In genomic region chr19:42727424-42727823, GRCm38 (mm10) we compare ENCODE assay signal across 20 mouse cellular contexts. TPM values are rescaled to one million over a fixed set of nuclear protein-coding genes. Genes with fewer than 3 reads are reported as not detected.
DNase-seq lines count a peak whose midpoint lies in the region; ATAC-seq and TF ChIP-seq lines count a peak whose summit lies in the region.
"Had no signal": no experiment of that assay in that cellular context is flagged by ENCODE, and none has a peak within 500 bp of the region (broad histone marks: within the 10 kb centered on the region; RNA-seq: fewer than 3 reads in every experiment).

No protein-coding gene starts in this region.

- no peaks in the 10 kb centered on the region for H3K27me3 ChIP-seq in cerebellum, adult 2 months (ENCODE audit: control insufficient read depth, insufficient read depth, low read length)
- H3K27me3 ChIP-seq in thymus, adult 2 months (ENCODE audit: control insufficient read depth, insufficient read depth, low read length), result no peaks in the 10 kb centered on the region
- H3K27me3 ChIP-seq: embryonic facial prominence, embryonic 12.5 days; forebrain, embryonic 15.5 days; hindbrain, embryonic 13.5 days; Patski had no signal

- TF ChIP-seq POLR2A in cerebellum, adult 2 months (IDR thresholded peaks at IDR 0.05; ENCODE audit: borderline replicate concordance, insufficient read depth, low read length), result no peak
- no peak for TF ChIP-seq POLR2A in thymus, adult 2 months (IDR thresholded peaks at IDR 0.05; ENCODE audit: control insufficient read depth, extremely low read depth, insufficient read depth, low read length, poor library complexity)

- DNase-seq in cerebellum, adult 2 months, result peak; percentile 31 to 51
- no peak for DNase-seq in cerebellum, postnatal 4 days (ENCODE audit: low spot score in 2 of 2)
- DNase-seq in thymus, postnatal 0 days (ENCODE audit: low spot score), result peak; percentile 8
- no peak for DNase-seq in thymus, adult 2 months
- DNase-seq in thymus, postnatal 4 days, result peak; percentile 22
- DNase-seq in lung, postnatal 14 days, result no peak
- DNase-seq: adrenal gland, adult 2 months; adrenal gland, postnatal 25 days; gastrocnemius, postnatal 36 days; heart, adult 18-20 months; heart, postnatal 10 days had no signal

- H3K4me3 ChIP-seq in cerebellum, adult 2 months (replicated peaks; ENCODE audit: insufficient read depth, low read depth, low read length), result no peak overlapping the region
- no peak overlapping the region for H3K4me3 ChIP-seq in thymus, adult 2 months (ENCODE audit: control insufficient read depth, insufficient read depth, low read length)
- H3K4me3 ChIP-seq: embryonic facial prominence, embryonic 12.5 days; forebrain, embryonic 15.5 days; heart, embryonic 10.5 days; hindbrain, embryonic 13.5 days had no signal

- TF ChIP-seq CTCF in cerebellum, adult 2 months (IDR thresholded peaks at IDR 0.05; ENCODE audit: borderline replicate concordance, insufficient read depth, low read depth, low read length), result no peak
- TF ChIP-seq CTCF in thymus, adult 2 months (IDR thresholded peaks at IDR 0.05; ENCODE audit: borderline replicate concordance, control insufficient read depth, extremely low read depth, insufficient read depth, low read length, poor library complexity), result no peak

- H3K4me1 ChIP-seq in cerebellum, adult 2 months (ENCODE audit: control insufficient read depth, insufficient read depth, low read length), result peaks cover 24% of the 10 kb centered on the region
- peaks cover 16% of the 10 kb centered on the region for H3K4me1 ChIP-seq in thymus, adult 2 months (replicated peaks; ENCODE audit: control insufficient read depth, insufficient read depth, low read length)

- peak overlapping the region; percentile 46 for H3K27ac ChIP-seq in cerebellum, adult 2 months (ENCODE audit: insufficient read depth, low read length)
- no peak overlapping the region for H3K27ac ChIP-seq in thymus, adult 2 months (ENCODE audit: control insufficient read depth, insufficient read depth, low read length)
- H3K27ac ChIP-seq: embryonic facial prominence, embryonic 12.5 days; forebrain, embryonic 15.5 days; heart, embryonic 10.5 days; hindbrain, embryonic 13.5 days; hindbrain, postnatal 0 days had no signal

- no peaks in the 10 kb centered on the region for H3K36me3 ChIP-seq in thymus, adult 2 months (ENCODE audit: control insufficient read depth, insufficient read depth, low read length)
- H3K36me3 ChIP-seq: embryonic facial prominence, embryonic 12.5 days; forebrain, embryonic 15.5 days; heart, embryonic 10.5 days; hindbrain, embryonic 13.5 days had no signal

- WGBS in cerebellum, adult 2 months, result 63% methylated on average over 4 of the region's 4 CpGs
- 35% methylated on average over 4 of the region's 4 CpGs for WGBS in thymus, adult 2 months

- peak; percentile 30; the same call in 1 of the 2 replicates for ATAC-seq in common myeloid progenitor, adult 5-6 weeks (replicated peaks; ENCODE audit: low read depth, poor library complexity, severe bottlenecking)
- ATAC-seq: forebrain, embryonic 15.5 days; Patski had no signal

RNA-seq across cellular contexts. Expression of gene Pyroxd2, which starts 25.2 kb away (rescaled TPM):
- polyA plus RNA-seq in cerebellum, adult 2 months (2012; rRNA removed), result 2.4 and 3.1 TPM in 2 replicates
- 0.69 and 0.89 TPM in 2 replicates for polyA plus RNA-seq in thymus, postnatal 0 days (2015; fragmentation: Nextera tagmentation; extraction: Ambion mirVana)
- 4.5 and 6.2 TPM in 2 replicates for polyA plus RNA-seq in thymus, adult 2 months (2012; rRNA removed)
- 0.39 and 0.73 TPM in 2 replicates for total RNA-seq in common myeloid progenitor, adult 5-6 weeks (2017)
- total RNA-seq: CH12.LX; hematopoietic stem cell, adult 5-6 weeks had no signal

RNA-seq across cellular contexts. Expression of gene Hps1, which starts 52.4 kb away (rescaled TPM):
- polyA plus RNA-seq in cerebellum, adult 2 months (2012; rRNA removed), result 13.8 and 15.9 TPM in 2 replicates
- polyA plus RNA-seq in thymus, postnatal 0 days (2015; fragmentation: Nextera tagmentation; extraction: Ambion mirVana), result 16.0 and 16.5 TPM in 2 replicates
- 46.2 and 49.5 TPM in 2 replicates for polyA plus RNA-seq in thymus, adult 2 months (2012; rRNA removed)
- total RNA-seq in common myeloid progenitor, adult 5-6 weeks (2017), result 38.6 and 40.6 TPM in 2 replicates

Comparison
In these comparisons a context has a peak if more than half of its experiments do, and no peak if none do; other contexts are left out.
1. DNase-seq: peak in cerebellum, adult 2 months (2 of 2), thymus, postnatal 0 days (single experiment) and thymus, postnatal 4 days (single experiment); none in cerebellum, postnatal 4 days (0 of 2), thymus, adult 2 months (single experiment) and lung, postnatal 14 days (single experiment).